Mouse (Mus musculus) forebrain, embryonic 15.5 days (tissue): ENCODE results near the gene Ccdc182. TPM values are rescaled to one million over a fixed set of nuclear protein-coding genes. Genes with fewer than 3 reads are reported as not detected.

Source experiments
- ATAC-seq: fragments of 200-750 bp; cut with Nextera tagmentation; replicated peaks from 2 replicates; pipeline ENCODE4 v1.8.0; 2017; ENCODE audit warnings: mild to moderate bottlenecking, moderate TSS enrichment, moderate library complexity
- H3K27ac ChIP-seq: fragments of 300-500 bp; sonication (generic); replicated peaks from 2 replicates; pipeline ENCODE4 v1.5.1; 2015; ENCODE audit warnings: mild to moderate bottlenecking, inconsistent platforms
- H3K27me3 ChIP-seq: fragments of 300-500 bp; sonication (generic); 2 replicates; pipeline ENCODE4 v1.6.1; 2015; ENCODE audit warnings: inconsistent platforms
- H3K36me3 ChIP-seq: fragments of 300-500 bp; sonication (generic); 2 replicates; pipeline ENCODE4 v1.6.1; 2015; ENCODE audit warnings: mild to moderate bottlenecking, inconsistent platforms
- H3K4me1 ChIP-seq: fragments of 300-500 bp; sonication (generic); 2 replicates; pipeline ENCODE4 v1.6.1; 2015; ENCODE audit warnings: inconsistent platforms
- H3K4me2 ChIP-seq: fragments of 300-500 bp; sonication (generic); replicated peaks from 2 replicates; pipeline ENCODE4 v1.6.1; 2015; ENCODE audit warnings: mild to moderate bottlenecking, inconsistent platforms
- H3K4me3 ChIP-seq: fragments of 300-500 bp; sonication (generic); 2 replicates; pipeline ENCODE4 v1.5.1; 2015; ENCODE audit warnings: mild to moderate bottlenecking, inconsistent platforms
- H3K9ac ChIP-seq: fragments of 300-500 bp; sonication (generic); replicated peaks from 2 replicates; pipeline ENCODE4 v1.6.1; 2015; ENCODE audit warnings: mild to moderate bottlenecking, inconsistent platforms
- H3K9me3 ChIP-seq: fragments of 300-500 bp; sonication (generic); 2 replicates; pipeline ENCODE4 v1.6.1; 2016; ENCODE audit warnings: inconsistent platforms
- WGBS: fragments of 180-500 bp; shearing (Covaris S2); methylation state at CpG from one replicate; pipeline ENCODE4 v1.1.7; 2015; ENCODE audit warnings: mixed read lengths; 5-methylcytosine and 5-hydroxymethylcytosine counted together
- polyA plus RNA-seq: library from polyadenylated mRNA; unstranded; fragments of >200 nt; fragmentation: Nextera tagmentation; extraction: Ambion mirVana; gene quantifications from 2 replicates; pipeline ENCODE4 v1.2.1, GENCODE M21; 2015

Gene Ccdc182
- polyA plus RNA-seq, 1 experiment from 2014 or later: 0.23 TPM

DNA sequence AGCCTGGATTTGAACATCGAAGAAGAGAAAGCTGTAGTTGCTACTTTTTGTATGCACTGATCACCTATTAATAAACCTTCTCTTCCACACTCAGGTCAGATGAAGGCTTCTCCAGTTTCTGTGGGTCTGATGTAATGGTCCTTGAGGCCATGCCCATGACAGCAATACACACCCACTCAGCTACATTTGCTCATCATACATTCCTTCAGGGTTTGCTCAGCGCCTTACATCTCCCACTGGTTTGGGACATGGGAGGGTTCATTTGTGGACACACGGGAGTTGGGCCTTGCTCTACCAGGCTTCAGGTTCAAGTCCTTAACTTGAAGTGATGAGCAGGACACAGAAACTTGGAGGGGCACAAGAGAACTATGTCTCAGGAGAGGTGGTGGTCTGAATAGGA lies 44.1 kb downstream of the Ccdc182 start:
- Histone ChIP-seq H3K4me1 (peaks cover 9% of the 10 kb centered on the region; the same call in 1 of the 2 replicates), H3K9me3 (no peaks in the 10 kb centered on the region)

More for the DNA sequence above, 44.1 kb downstream of the Ccdc182 start:
- Histone ChIP-seq H3K9ac (no peak overlapping the region), H3K27ac (no peak overlapping the region), H3K4me2 (no peak overlapping the region), H3K36me3 (no peaks in the 10 kb centered on the region), H3K4me3 (no peak overlapping the region), H3K27me3 (no peaks in the 10 kb centered on the region)
- ATAC-seq: no peak
- whole genome bisulfite sequencing: 99% methylated on average over 3 of the region's 3 CpGs

Other genes with a start within 250 kb of the Ccdc182 start
- gene Srsf1, start 246.7 kb upstream of the Ccdc182 start, polyA plus RNA-seq: 342 and 347 TPM in 2 replicates
- 60.6 and 61.4 TPM in 2 replicates for gene Vezf1, start 225.8 kb upstream of the Ccdc182 start, polyA plus RNA-seq
- gene Cuedc1, start 196.0 kb upstream of the Ccdc182 start, polyA plus RNA-seq: 39.2 and 43.4 TPM in 2 replicates
- 67.0 and 68.1 TPM in 2 replicates for gene Mrps23, start 89.7 kb upstream of the Ccdc182 start, polyA plus RNA-seq